Mouse (Mus musculus): ENCODE results near the gene Tmprss13. TPM values are rescaled to one million over a fixed set of nuclear protein-coding genes. Genes with fewer than 3 reads are reported as not detected.

The Tmprss13 gene
- polyA plus RNA-seq, 1 experiment from 2014 or later: 0.36 TPM

DNA sequence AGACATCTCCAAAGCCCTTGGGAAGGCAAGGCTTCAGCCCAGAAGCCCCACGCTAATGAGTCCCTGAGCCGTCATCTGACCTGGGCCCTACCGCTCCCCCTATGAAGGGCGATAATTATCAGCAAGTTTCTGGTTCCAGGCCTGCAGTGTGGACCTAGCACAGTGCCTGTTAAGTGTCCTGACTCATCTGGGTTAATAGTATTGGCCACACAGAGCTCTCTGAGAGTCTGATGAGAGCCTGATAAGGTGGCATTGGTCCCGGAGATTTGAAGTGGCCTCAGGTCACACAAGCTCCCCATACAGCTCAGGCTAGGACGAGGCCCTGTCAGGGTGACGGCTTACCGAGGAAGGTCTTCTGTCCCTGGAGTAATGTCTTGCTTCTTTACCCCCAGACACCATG, 70.7 kb downstream of the Tmprss13 start:
- Histone ChIP-seq H3K36me3 (no peaks in the 10 kb centered on the region), H3K27ac (no peak overlapping the region), H3K9ac (no peak overlapping the region), H3K4me2 (replicated peaks) (no peak overlapping the region), H3K4me3 (replicated peaks) (no peak overlapping the region), H3K27me3 (replicated peaks) (no peaks in the 10 kb centered on the region), H3K9me3 (no peaks in the 10 kb centered on the region), H3K4me1 (replicated peaks) (no peaks in the 10 kb centered on the region)
- 89% methylated on average over 8 of the region's 8 CpGs for WGBS
- no peak for ATAC-seq

DNA sequence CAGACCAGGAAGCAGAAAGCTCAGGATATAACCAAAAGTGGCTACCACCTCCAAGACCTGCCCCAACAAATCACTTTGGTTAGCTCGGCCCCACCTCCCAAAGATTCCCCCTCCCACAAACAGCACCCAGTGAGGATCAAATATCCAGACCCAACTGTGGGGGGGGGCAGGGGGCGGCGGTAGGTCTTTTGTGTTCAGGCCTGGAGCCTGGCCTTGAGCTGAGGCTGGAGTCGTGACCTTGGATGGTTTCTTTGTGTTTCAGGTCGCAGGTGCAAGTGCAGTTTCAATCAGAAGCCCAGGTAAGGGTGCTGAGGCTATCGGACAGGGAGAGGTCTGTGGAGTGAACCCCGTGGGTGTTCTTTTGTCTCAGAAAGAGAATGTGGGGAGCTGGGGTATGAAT, 72.4 kb downstream of the Tmprss13 start:
- WGBS: 58% methylated on average over 7 of the region's 7 CpGs
- Histone ChIP-seq H3K9me3 (no peaks in the 10 kb centered on the region), H3K27ac (no peak overlapping the region), H3K4me2 (replicated peaks) (no peak overlapping the region), H3K9ac (no peak overlapping the region), H3K4me3 (replicated peaks) (no peak overlapping the region), H3K36me3 (no peaks in the 10 kb centered on the region), H3K27me3 (replicated peaks) (no peaks in the 10 kb centered on the region), H3K4me1 (replicated peaks) (no peaks in the 10 kb centered on the region)
- no peak for ATAC-seq

GRCm38 (mm10) chr9:45395218-45395617, 76.3 kb downstream of the Tmprss13 start:
- Histone ChIP-seq H3K36me3 (no peaks in the 10 kb centered on the region), H3K27ac (no peak overlapping the region), H3K27me3 (replicated peaks) (no peaks in the 10 kb centered on the region), H3K9me3 (no peaks in the 10 kb centered on the region), H3K4me1 (replicated peaks) (no peaks in the 10 kb centered on the region), H3K9ac (no peak overlapping the region), H3K4me3 (replicated peaks) (no peak overlapping the region), H3K4me2 (replicated peaks) (no peak overlapping the region)
- WGBS: 85% methylated on average over 6 of the region's 6 CpGs
- no peak for ATAC-seq

DNA sequence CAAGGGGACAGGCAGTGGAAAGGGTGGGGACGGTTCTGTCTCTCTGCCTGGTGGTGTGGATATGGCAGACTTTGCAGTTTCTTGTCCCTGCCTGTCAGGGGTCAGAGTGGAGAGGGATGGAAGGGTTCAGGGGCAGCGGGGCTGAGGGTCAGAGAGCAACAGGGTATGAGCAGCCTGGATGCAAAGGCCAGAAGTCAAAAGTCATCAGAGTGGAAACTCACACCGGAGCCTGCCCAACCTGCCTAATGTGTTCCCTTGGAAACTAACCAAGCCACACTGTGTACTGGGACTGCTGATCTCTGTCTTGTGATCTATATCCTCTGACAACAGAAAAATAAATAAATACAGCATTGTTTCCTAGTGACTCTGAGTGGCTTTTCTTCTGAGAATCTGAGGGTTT, 76.9 kb downstream of the Tmprss13 start:
- 57% methylated on average over 3 of the region's 3 CpGs for WGBS

More for the DNA sequence above, 76.9 kb downstream of the Tmprss13 start:
- no peaks in the 10 kb centered on the region for H3K36me3 ChIP-seq
- H3K27ac ChIP-seq: no peak overlapping the region
- no peak for ATAC-seq
- H3K4me1 ChIP-seq (replicated peaks): no peaks in the 10 kb centered on the region
- no peak overlapping the region for H3K4me2 ChIP-seq (replicated peaks)
- H3K9me3 ChIP-seq: no peaks in the 10 kb centered on the region
- H3K9ac ChIP-seq: no peak overlapping the region
- H3K27me3 ChIP-seq (replicated peaks): no peaks in the 10 kb centered on the region
- no peak overlapping the region for H3K4me3 ChIP-seq (replicated peaks)

Other genes starting within 250 kb of the Tmprss13 start
- 74.9 and 80.6 TPM in 2 replicates for gene Jaml, start 239.9 kb upstream of the Tmprss13 start, polyA plus RNA-seq (2015; fragmentation: Nextera tagmentation; extraction: Ambion mirVana)
- 2.7 and 3.0 TPM in 2 replicates for gene Scn2b, start 201.3 kb upstream of the Tmprss13 start, polyA plus RNA-seq (2015; fragmentation: Nextera tagmentation; extraction: Ambion mirVana)
- 0.11 and 0.13 TPM in 2 replicates for gene Scn4b, start 180.7 kb upstream of the Tmprss13 start, polyA plus RNA-seq (2015; fragmentation: Nextera tagmentation; extraction: Ambion mirVana)
- gene BC049352, start 137.1 kb upstream of the Tmprss13 start, polyA plus RNA-seq (2015; fragmentation: Nextera tagmentation; extraction: Ambion mirVana): 0.43 TPM in 1 of 2 replicates, not detected in the other
- gene Tmprss4, start 115.0 kb upstream of the Tmprss13 start, polyA plus RNA-seq (2015; fragmentation: Nextera tagmentation; extraction: Ambion mirVana): 29.1 and 33.6 TPM in 2 replicates
- 1.4 TPM in 2 replicates for gene Il10ra, start 50.0 kb upstream of the Tmprss13 start, polyA plus RNA-seq (2015; fragmentation: Nextera tagmentation; extraction: Ambion mirVana)
- gene Fxyd6, start 51.1 kb downstream of the Tmprss13 start, polyA plus RNA-seq (2015; fragmentation: Nextera tagmentation; extraction: Ambion mirVana): 76.5 and 77.2 TPM in 2 replicates
- gene Fxyd2, start 80.6 kb downstream of the Tmprss13 start, polyA plus RNA-seq (2015; fragmentation: Nextera tagmentation; extraction: Ambion mirVana): 2.6 and 3.0 TPM in 2 replicates
- 0.38 and 0.44 TPM in 2 replicates for gene Dscaml1, start 107.5 kb downstream of the Tmprss13 start, polyA plus RNA-seq (2015; fragmentation: Nextera tagmentation; extraction: Ambion mirVana)